Mouse (Mus musculus) layer of hippocampus, postnatal 25 days (tissue): Measurements from ENCODE around the gene Tfap2c. TPM values are rescaled to one million over a fixed set of nuclear protein-coding genes. Genes with fewer than 3 reads are reported as not detected.

Experiments used
- DNase-seq, 2 experiments: peaks; one replicate each; pipeline ENCODE4 v3.0.0; 2022; ENCODE audit warnings: mixed read lengths in 2 of 2, low spot score in 1 of 2; ENCODE audit errors: extremely low spot score in 1 of 2
- total RNA-seq, 2 experiments: library from RNA; stranded (reverse); gene quantifications; 2 replicates each; pipeline ENCODE4 v1.2.3; 2021

The Tfap2c gene
- total RNA-seq, 2 experiments from 2014 or later, result 0.49 to 0.57 TPM

GRCm38 (mm10) chr2:172605642-172606041 lies 56.2 kb downstream of the Tfap2c start:
- no peak for DNase-seq

DNA sequence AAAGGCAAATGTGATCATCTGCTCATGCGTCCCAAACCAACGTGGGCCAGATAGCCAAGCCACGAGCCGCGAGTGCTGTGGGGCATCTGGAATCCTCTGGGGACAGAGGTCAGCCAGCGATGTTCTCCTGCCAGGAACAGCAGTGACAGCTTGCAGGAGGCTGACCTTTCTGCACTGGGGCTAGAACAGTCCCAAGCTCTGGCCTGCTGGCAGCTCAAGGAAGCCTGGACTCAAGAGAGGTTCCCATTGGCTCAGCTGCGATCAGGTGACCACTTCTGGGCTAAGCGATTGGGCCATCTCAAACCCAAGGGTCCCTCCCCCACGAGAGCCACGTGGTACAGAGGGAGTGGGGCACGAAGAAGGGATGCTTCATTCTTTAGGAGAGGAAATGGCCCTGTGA lies 58.3 kb downstream of the Tfap2c start:
- DNase-seq, result no peak

Other genes with a start within 250 kb of the Tfap2c start
- 10 to 100 TPM; 25.9 to 27.7 TPM for gene Fam210b, start 204.0 kb upstream of the Tfap2c start, total RNA-seq
- gene Aurka, start 179.1 kb upstream of the Tfap2c start, total RNA-seq, result 1 to 10 TPM; 1.9 to 2.2 TPM
- gene Cstf1, start 178.9 kb upstream of the Tfap2c start, total RNA-seq, result 10 to 100 TPM; 22.8 to 25.9 TPM
- under 1 TPM; 0.26 to 0.49 TPM for gene Cass4, start 155.8 kb upstream of the Tfap2c start, total RNA-seq
- gene Rtf2, start 109.0 kb upstream of the Tfap2c start, total RNA-seq, result 10 to 100 TPM; 68.3 to 72.9 TPM
- not detected for gene Gcnt7, start 91.0 kb upstream of the Tfap2c start, total RNA-seq
- not detected for gene Fam209, start 77.1 kb upstream of the Tfap2c start, total RNA-seq